Mouse (Mus musculus): ENCODE results near the gene Tnfrsf8. TPM values are rescaled to one million over a fixed set of nuclear protein-coding genes. Genes with fewer than 3 reads are reported as not detected.

Gene Tnfrsf8
- polyA plus RNA-seq, 1 experiment from 2014 or later = 0.15 TPM

DNA sequence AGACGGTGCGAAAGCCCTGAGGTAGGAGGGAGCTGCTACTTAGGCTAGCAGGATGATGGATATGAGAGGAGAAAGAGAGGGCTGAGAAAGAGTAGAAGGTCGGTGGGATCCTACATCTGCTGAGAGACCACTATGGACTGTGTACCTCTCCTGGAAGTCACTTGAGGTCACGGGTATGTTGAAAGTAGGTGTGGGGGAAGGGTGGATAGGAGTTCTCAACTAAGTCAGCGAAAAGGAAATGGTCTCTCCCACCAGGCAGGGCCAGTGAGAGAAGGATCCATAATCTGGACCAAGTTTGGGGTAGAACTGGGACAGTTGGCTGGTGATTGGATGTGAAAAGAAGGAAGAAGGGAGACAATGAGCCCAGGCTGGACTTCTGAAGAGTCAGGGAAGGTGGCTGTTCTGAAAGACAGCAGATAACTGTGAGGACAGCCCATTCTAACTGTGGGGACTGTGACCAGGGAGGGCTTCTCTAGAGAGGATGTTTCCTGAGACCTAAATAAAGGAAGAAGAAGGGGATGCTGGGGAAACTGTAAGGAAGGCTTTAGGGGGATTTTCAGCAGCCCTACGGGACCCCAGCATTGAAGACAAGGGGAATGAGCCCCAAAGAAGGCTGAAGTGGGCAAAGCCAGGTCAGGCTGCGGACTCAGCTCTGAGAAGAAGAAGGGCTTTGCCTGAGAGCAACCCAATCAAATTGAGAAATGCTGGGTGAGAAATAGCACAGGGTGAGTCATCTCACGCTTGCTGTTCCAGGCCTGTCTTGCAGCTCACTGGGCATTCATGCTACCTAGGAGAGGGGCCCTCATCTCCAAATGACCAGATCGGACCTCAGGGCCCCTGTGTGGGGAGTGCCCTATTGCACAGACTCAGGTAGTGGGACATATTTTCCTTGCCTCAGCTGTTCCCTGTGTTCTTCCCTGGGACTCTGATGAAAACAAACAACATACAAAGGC lies 23.2 kb upstream of the Tnfrsf8 start:
- DNase-seq (ENCODE audit: low spot score) = no peak
- 80% methylated on average over 9 of the region's 9 CpGs for WGBS
- no peak for ATAC-seq

DNA sequence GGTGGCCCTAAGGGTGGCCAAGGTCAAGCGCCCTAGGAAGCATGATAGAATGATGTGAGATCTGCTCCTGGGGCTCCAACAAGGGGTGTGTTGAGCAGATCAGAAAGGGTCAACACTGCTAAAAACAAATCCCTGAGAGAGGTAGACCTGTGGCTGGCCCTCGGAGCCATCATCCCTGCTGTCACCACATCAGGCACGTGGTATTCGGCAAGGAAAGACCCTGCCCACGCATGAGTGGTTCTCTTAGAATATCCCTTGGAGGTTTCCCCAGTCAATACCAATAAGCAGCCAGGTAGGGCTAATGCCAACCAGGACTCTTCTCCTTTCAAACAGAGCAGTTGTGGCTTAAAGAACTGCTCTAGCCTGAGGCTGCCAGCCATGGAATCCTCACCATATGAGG lies 21.6 kb upstream of the Tnfrsf8 start:
- Histone ChIP-seq H3K9me3 (replicated peaks; ENCODE audit: control insufficient read depth, low read length) (no peaks in the 10 kb centered on the region), H3K4me3 (ENCODE audit: low read depth, low read length) (no peak overlapping the region), H3K9ac (ENCODE audit: low read length) (no peak overlapping the region), H3K4me1 (ENCODE audit: control insufficient read depth, insufficient read depth, low read length) (no peaks in the 10 kb centered on the region), H3K27me3 (replicated peaks; ENCODE audit: control insufficient read depth, insufficient read depth, low read length) (no peaks in the 10 kb centered on the region), H3K36me3 (ENCODE audit: control insufficient read depth, insufficient read depth, low read length) (no peaks in the 10 kb centered on the region), H3K27ac (ENCODE audit: low read depth, low read length) (no peak overlapping the region), H3K4me2 (ENCODE audit: low read length) (no peak overlapping the region)
- WGBS = 79% methylated on average over 5 of the region's 5 CpGs
- DNase-seq (ENCODE audit: low spot score) (no peak), ATAC-seq (no peak)

More for the DNA sequence above, 23.2 kb upstream of the Tnfrsf8 start:
- H3K36me3 ChIP-seq (ENCODE audit: control insufficient read depth, insufficient read depth, low read length) = no peaks in the 10 kb centered on the region
- no peaks in the 10 kb centered on the region for H3K27me3 ChIP-seq (replicated peaks; ENCODE audit: control insufficient read depth, insufficient read depth, low read length)
- H3K4me2 ChIP-seq (ENCODE audit: low read length) = no peak overlapping the region
- no peak overlapping the region for H3K9ac ChIP-seq (ENCODE audit: low read length)
- no peaks in the 10 kb centered on the region for H3K4me1 ChIP-seq (ENCODE audit: control insufficient read depth, insufficient read depth, low read length)
- no peak overlapping the region for H3K27ac ChIP-seq (ENCODE audit: low read depth, low read length)
- no peak overlapping the region for H3K4me3 ChIP-seq (ENCODE audit: low read depth, low read length)
- H3K9me3 ChIP-seq (replicated peaks; ENCODE audit: control insufficient read depth, low read length) = no peaks in the 10 kb centered on the region

DNA sequence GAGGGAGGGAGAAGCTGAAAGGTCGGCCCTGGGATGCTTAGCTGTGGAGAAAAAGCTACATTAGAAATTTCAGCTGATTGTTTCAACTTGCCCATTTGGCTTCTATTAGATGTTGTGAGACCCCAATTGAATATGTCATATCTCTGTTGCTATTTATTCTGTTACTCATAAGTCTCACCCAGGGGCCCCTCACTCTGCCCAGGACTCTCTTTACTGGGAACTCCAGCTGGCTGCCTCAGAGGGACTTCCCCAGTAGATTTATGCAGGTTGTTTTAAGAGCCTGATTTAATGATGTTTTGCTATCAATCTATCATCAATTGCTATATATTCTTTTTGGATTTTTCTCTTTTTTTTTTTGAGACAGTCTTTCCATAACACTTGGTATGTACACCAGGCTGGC lies 21.1 kb upstream of the Tnfrsf8 start:
- no peak overlapping the region for H3K4me2 ChIP-seq (ENCODE audit: low read length)
- no peak overlapping the region for H3K4me3 ChIP-seq (ENCODE audit: low read depth, low read length)
- no peaks in the 10 kb centered on the region for H3K9me3 ChIP-seq (replicated peaks; ENCODE audit: control insufficient read depth, low read length)
- ATAC-seq (no peak), DNase-seq (ENCODE audit: low spot score) (no peak)
- H3K27ac ChIP-seq (ENCODE audit: low read depth, low read length) = no peak overlapping the region
- H3K9ac ChIP-seq (ENCODE audit: low read length) = no peak overlapping the region
- WGBS = 55% methylated on average over 1 of the region's 1 CpGs
- H3K36me3 ChIP-seq (ENCODE audit: control insufficient read depth, insufficient read depth, low read length) = no peaks in the 10 kb centered on the region
- H3K4me1 ChIP-seq (ENCODE audit: control insufficient read depth, insufficient read depth, low read length) = no peaks in the 10 kb centered on the region
- H3K27me3 ChIP-seq (replicated peaks; ENCODE audit: control insufficient read depth, insufficient read depth, low read length) = no peaks in the 10 kb centered on the region

- no peak overlapping the region for H3K9ac ChIP-seq (ENCODE audit: low read length)
- no peak overlapping the region for H3K4me3 ChIP-seq (ENCODE audit: low read depth, low read length)
Measured at GRCm38 (mm10) chr4:145323631-145324030, 8.7 kb upstream of the Tnfrsf8 start.

GRCm38 (mm10) chr4:145322995-145323627 lies 8.1 kb upstream of the Tnfrsf8 start:
- no peak overlapping the region for H3K9ac ChIP-seq (ENCODE audit: low read length)
- 82% methylated on average over 7 of the region's 8 CpGs for WGBS

More at GRCm38 (mm10) chr4:145323631-145324030, 8.7 kb upstream of the Tnfrsf8 start:
- Histone ChIP-seq H3K4me2 (ENCODE audit: low read length) (no peak overlapping the region), H3K27me3 (replicated peaks; ENCODE audit: control insufficient read depth, insufficient read depth, low read length) (no peaks in the 10 kb centered on the region), H3K27ac (ENCODE audit: low read depth, low read length) (no peak overlapping the region), H3K9me3 (replicated peaks; ENCODE audit: control insufficient read depth, low read length) (no peaks in the 10 kb centered on the region; the same call in 1 of the 2 replicates), H3K36me3 (ENCODE audit: control insufficient read depth, insufficient read depth, low read length) (no peaks in the 10 kb centered on the region), H3K4me1 (ENCODE audit: control insufficient read depth, insufficient read depth, low read length) (no peaks in the 10 kb centered on the region)
- 67% methylated on average over 3 of the region's 3 CpGs for WGBS
- no peak for DNase-seq (ENCODE audit: low spot score)
- ATAC-seq = no peak

GRCm38 (mm10) chr4:145322211-145322610 lies 7.2 kb upstream of the Tnfrsf8 start:
- Histone ChIP-seq H3K4me3 (ENCODE audit: low read depth, low read length) (no peak overlapping the region), H3K4me1 (ENCODE audit: control insufficient read depth, insufficient read depth, low read length) (no peaks in the 10 kb centered on the region), H3K36me3 (ENCODE audit: control insufficient read depth, insufficient read depth, low read length) (no peaks in the 10 kb centered on the region), H3K9ac (ENCODE audit: low read length) (no peak overlapping the region), H3K4me2 (ENCODE audit: low read length) (no peak overlapping the region), H3K27me3 (replicated peaks; ENCODE audit: control insufficient read depth, insufficient read depth, low read length) (no peaks in the 10 kb centered on the region), H3K27ac (ENCODE audit: low read depth, low read length) (no peak overlapping the region), H3K9me3 (replicated peaks; ENCODE audit: control insufficient read depth, low read length) (no peaks in the 10 kb centered on the region; the same call in 1 of the 2 replicates)
- ATAC-seq = no peak
- DNase-seq (ENCODE audit: low spot score) = no peak
- WGBS = 87% methylated on average over 5 of the region's 5 CpGs

More at GRCm38 (mm10) chr4:145322995-145323627, 8.1 kb upstream of the Tnfrsf8 start:
- DNase-seq (ENCODE audit: low spot score) = no peak
- Histone ChIP-seq H3K4me3 (ENCODE audit: low read depth, low read length) (no peak overlapping the region), H3K27ac (ENCODE audit: low read depth, low read length) (no peak overlapping the region), H3K4me1 (ENCODE audit: control insufficient read depth, insufficient read depth, low read length) (no peaks in the 10 kb centered on the region), H3K4me2 (ENCODE audit: low read length) (no peak overlapping the region), H3K9me3 (replicated peaks; ENCODE audit: control insufficient read depth, low read length) (no peaks in the 10 kb centered on the region; the same call in 1 of the 2 replicates), H3K36me3 (ENCODE audit: control insufficient read depth, insufficient read depth, low read length) (no peaks in the 10 kb centered on the region), H3K27me3 (replicated peaks; ENCODE audit: control insufficient read depth, insufficient read depth, low read length) (no peaks in the 10 kb centered on the region)
- no peak for ATAC-seq

DNA sequence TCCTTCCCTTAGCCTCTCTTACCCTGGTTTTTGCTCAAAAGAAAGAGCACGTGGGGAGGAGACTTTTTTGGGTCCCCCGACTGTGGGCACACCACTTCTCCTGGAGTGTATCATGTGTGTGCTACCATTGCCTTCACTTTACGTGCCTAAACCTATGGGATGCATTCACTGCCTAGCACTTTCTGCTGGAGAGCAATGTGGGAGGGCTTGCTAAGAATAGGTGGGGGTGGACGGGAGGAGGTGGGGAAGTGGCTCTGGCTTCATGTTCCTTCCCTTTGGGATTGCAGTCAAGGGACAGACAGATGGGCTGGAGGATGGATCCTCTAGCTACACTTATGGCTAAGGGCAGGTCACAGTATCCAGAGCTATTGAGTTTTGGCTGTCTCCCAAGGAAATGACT lies 5.7 kb upstream of the Tnfrsf8 start:
- WGBS = 88% methylated on average over 4 of the region's 4 CpGs
- H3K4me1 ChIP-seq (ENCODE audit: control insufficient read depth, insufficient read depth, low read length) = no peaks in the 10 kb centered on the region
- DNase-seq (ENCODE audit: low spot score) = no peak
- no peak overlapping the region for H3K4me3 ChIP-seq (ENCODE audit: low read depth, low read length)
- no peaks in the 10 kb centered on the region for H3K36me3 ChIP-seq (ENCODE audit: control insufficient read depth, insufficient read depth, low read length)
- no peak for ATAC-seq
- H3K27me3 ChIP-seq (replicated peaks; ENCODE audit: control insufficient read depth, insufficient read depth, low read length) = no peaks in the 10 kb centered on the region
- H3K4me2 ChIP-seq (ENCODE audit: low read length) = no peak overlapping the region
- no peak overlapping the region for H3K9ac ChIP-seq (ENCODE audit: low read length)
- no peaks in the 10 kb centered on the region; the same call in 1 of the 2 replicates for H3K9me3 ChIP-seq (replicated peaks; ENCODE audit: control insufficient read depth, low read length)
- H3K27ac ChIP-seq (ENCODE audit: low read depth, low read length) = no peak overlapping the region

- no peak for ATAC-seq
- H3K36me3 ChIP-seq (ENCODE audit: control insufficient read depth, insufficient read depth, low read length) = no peaks in the 10 kb centered on the region
- 72% methylated on average over 4 of the region's 4 CpGs for WGBS
- no peak overlapping the region for H3K27ac ChIP-seq (ENCODE audit: low read depth, low read length)
- no peak overlapping the region for H3K4me3 ChIP-seq (ENCODE audit: low read depth, low read length)
- H3K27me3 ChIP-seq (replicated peaks; ENCODE audit: control insufficient read depth, insufficient read depth, low read length) = no peaks in the 10 kb centered on the region
- no peaks in the 10 kb centered on the region for H3K9me3 ChIP-seq (replicated peaks; ENCODE audit: control insufficient read depth, low read length)
- H3K4me2 ChIP-seq (ENCODE audit: low read length) = no peak overlapping the region
- DNase-seq (ENCODE audit: low spot score) = no peak
- no peak overlapping the region for H3K9ac ChIP-seq (ENCODE audit: low read length)
- H3K4me1 ChIP-seq (ENCODE audit: control insufficient read depth, insufficient read depth, low read length) = no peaks in the 10 kb centered on the region
Measured at GRCm38 (mm10) chr4:145319274-145320226, 4.6 kb upstream of the Tnfrsf8 start.
